Mouse (Mus musculus): ENCODE measurements around the gene Adgrl3. TPM values are rescaled to one million over a fixed set of nuclear protein-coding genes. Genes with fewer than 3 reads are reported as not detected.

Gene Adgrl3
- polyA plus RNA-seq, 1 experiment = 0.95 TPM

- H3K4me3 ChIP-seq (ENCODE audit: insufficient read depth, low read depth, low read length) = peak overlapping the region; percentile 37
- DNase-seq = peak; percentile 2
- H3K4me1 ChIP-seq (ENCODE audit: control insufficient read depth, insufficient read depth, low read length) = no peaks in the 10 kb centered on the region
- no peak overlapping the region for H3K27ac ChIP-seq (ENCODE audit: insufficient read depth, low read depth, low read length)
- peaks cover 4% of the 10 kb centered on the region for H3K27me3 ChIP-seq (replicated peaks; ENCODE audit: control insufficient read depth, insufficient read depth, low read length)
- no peaks in the 10 kb centered on the region for H3K36me3 ChIP-seq (ENCODE audit: control insufficient read depth, insufficient read depth, low read length)
- WGBS = 6% methylated on average over 24 of the region's 24 CpGs
- TF ChIP-seq CTCF (conservative IDR thresholded peaks at IDR 0.05; ENCODE audit: insufficient read depth, insufficient read length, low read depth, low read length) (no peak), POLR2A (IDR thresholded peaks at IDR 0.05; ENCODE audit: low read depth, low read length) (no peak)
Measured at GRCm38 (mm10) chr5:81022306-81023071, 2.6 kb downstream of the Adgrl3 start.

GRCm38 (mm10) chr5:81023923-81024715 lies 4.2 kb downstream of the Adgrl3 start:
- Histone ChIP-seq H3K27ac (ENCODE audit: insufficient read depth, low read depth, low read length) (no peak overlapping the region), H3K4me3 (ENCODE audit: insufficient read depth, low read depth, low read length) (no peak overlapping the region), H3K4me1 (ENCODE audit: control insufficient read depth, insufficient read depth, low read length) (no peaks in the 10 kb centered on the region), H3K27me3 (replicated peaks; ENCODE audit: control insufficient read depth, insufficient read depth, low read length) (peaks cover 4% of the 10 kb centered on the region), H3K36me3 (ENCODE audit: control insufficient read depth, insufficient read depth, low read length) (no peaks in the 10 kb centered on the region)
- WGBS = 63% methylated on average over 17 of the region's 17 CpGs
- no peak for DNase-seq
- no peak for TF ChIP-seq CTCF (conservative IDR thresholded peaks at IDR 0.05; ENCODE audit: insufficient read depth, insufficient read length, low read depth, low read length)
- TF ChIP-seq POLR2A (IDR thresholded peaks at IDR 0.05; ENCODE audit: low read depth, low read length) = no peak

- WGBS = 41% methylated on average over 2 of the region's 2 CpGs
- H3K27me3 ChIP-seq (replicated peaks; ENCODE audit: control insufficient read depth, insufficient read depth, low read length) = no peaks in the 10 kb centered on the region
- H3K4me1 ChIP-seq (ENCODE audit: control insufficient read depth, insufficient read depth, low read length) = no peaks in the 10 kb centered on the region
- H3K4me3 ChIP-seq (ENCODE audit: insufficient read depth, low read depth, low read length) = no peak overlapping the region
- DNase-seq = no peak
- TF ChIP-seq POLR2A (IDR thresholded peaks at IDR 0.05; ENCODE audit: low read depth, low read length) = no peak
- TF ChIP-seq CTCF (conservative IDR thresholded peaks at IDR 0.05; ENCODE audit: insufficient read depth, insufficient read length, low read depth, low read length) = no peak
- no peaks in the 10 kb centered on the region for H3K36me3 ChIP-seq (ENCODE audit: control insufficient read depth, insufficient read depth, low read length)
- no peak overlapping the region for H3K27ac ChIP-seq (ENCODE audit: insufficient read depth, low read depth, low read length)
Measured at GRCm38 (mm10) chr5:81028875-81029274, 8.9 kb downstream of the Adgrl3 start.

GRCm38 (mm10) chr5:81037091-81037490 lies 17.2 kb downstream of the Adgrl3 start:
- Histone ChIP-seq H3K27ac (ENCODE audit: insufficient read depth, low read depth, low read length) (no peak overlapping the region), H3K4me3 (ENCODE audit: insufficient read depth, low read depth, low read length) (no peak overlapping the region), H3K27me3 (replicated peaks; ENCODE audit: control insufficient read depth, insufficient read depth, low read length) (no peaks in the 10 kb centered on the region), H3K4me1 (ENCODE audit: control insufficient read depth, insufficient read depth, low read length) (no peaks in the 10 kb centered on the region), H3K36me3 (ENCODE audit: control insufficient read depth, insufficient read depth, low read length) (no peaks in the 10 kb centered on the region)
- DNase-seq = no peak
- TF ChIP-seq POLR2A (IDR thresholded peaks at IDR 0.05; ENCODE audit: low read depth, low read length) (no peak), CTCF (conservative IDR thresholded peaks at IDR 0.05; ENCODE audit: insufficient read depth, insufficient read length, low read depth, low read length) (no peak)

- Histone ChIP-seq H3K27me3 (replicated peaks; ENCODE audit: control insufficient read depth, insufficient read depth, low read length) (no peaks in the 10 kb centered on the region), H3K36me3 (ENCODE audit: control insufficient read depth, insufficient read depth, low read length) (no peaks in the 10 kb centered on the region), H3K4me1 (ENCODE audit: control insufficient read depth, insufficient read depth, low read length) (no peaks in the 10 kb centered on the region), H3K4me3 (ENCODE audit: insufficient read depth, low read depth, low read length) (no peak overlapping the region), H3K27ac (ENCODE audit: insufficient read depth, low read depth, low read length) (no peak overlapping the region)
- no peak for DNase-seq
- no peak for TF ChIP-seq CTCF (conservative IDR thresholded peaks at IDR 0.05; ENCODE audit: insufficient read depth, insufficient read length, low read depth, low read length)
- no peak for TF ChIP-seq POLR2A (IDR thresholded peaks at IDR 0.05; ENCODE audit: low read depth, low read length)
Measured at GRCm38 (mm10) chr5:81043875-81044274, 23.9 kb downstream of the Adgrl3 start.

GRCm38 (mm10) chr5:81046128-81046527 lies 26.2 kb downstream of the Adgrl3 start:
- 91% methylated on average over 4 of the region's 4 CpGs for WGBS

GRCm38 (mm10) chr5:81054628-81055027 lies 34.7 kb downstream of the Adgrl3 start:
- no peaks in the 10 kb centered on the region for H3K4me1 ChIP-seq (ENCODE audit: control insufficient read depth, insufficient read depth, low read length)
- TF ChIP-seq POLR2A (IDR thresholded peaks at IDR 0.05; ENCODE audit: low read depth, low read length) (no peak), CTCF (conservative IDR thresholded peaks at IDR 0.05; ENCODE audit: insufficient read depth, insufficient read length, low read depth, low read length) (no peak)
- WGBS = 48% methylated on average over 4 of the region's 4 CpGs
- H3K4me3 ChIP-seq (ENCODE audit: insufficient read depth, low read depth, low read length) = no peak overlapping the region
- DNase-seq = no peak
- no peaks in the 10 kb centered on the region for H3K36me3 ChIP-seq (ENCODE audit: control insufficient read depth, insufficient read depth, low read length)
- no peak overlapping the region for H3K27ac ChIP-seq (ENCODE audit: insufficient read depth, low read depth, low read length)
- H3K27me3 ChIP-seq (replicated peaks; ENCODE audit: control insufficient read depth, insufficient read depth, low read length) = no peaks in the 10 kb centered on the region

More at GRCm38 (mm10) chr5:81046128-81046527, 26.2 kb downstream of the Adgrl3 start:
- H3K27me3 ChIP-seq (replicated peaks; ENCODE audit: control insufficient read depth, insufficient read depth, low read length) = no peaks in the 10 kb centered on the region
- no peak for DNase-seq
- no peak for TF ChIP-seq CTCF (conservative IDR thresholded peaks at IDR 0.05; ENCODE audit: insufficient read depth, insufficient read length, low read depth, low read length)
- no peak for TF ChIP-seq POLR2A (IDR thresholded peaks at IDR 0.05; ENCODE audit: low read depth, low read length)
- H3K4me1 ChIP-seq (ENCODE audit: control insufficient read depth, insufficient read depth, low read length) = no peaks in the 10 kb centered on the region
- H3K36me3 ChIP-seq (ENCODE audit: control insufficient read depth, insufficient read depth, low read length) = no peaks in the 10 kb centered on the region
- H3K4me3 ChIP-seq (ENCODE audit: insufficient read depth, low read depth, low read length) = no peak overlapping the region
- no peak overlapping the region for H3K27ac ChIP-seq (ENCODE audit: insufficient read depth, low read depth, low read length)
